Mouse (Mus musculus): ENCODE measurements around the gene Ankrd28.
"Not testable (repeated sequence)": the region's sequence is repeated elsewhere in the genome, so short reads cannot be mapped to it uniquely, and the experiment has no call there.

The Ankrd28 gene

DNA sequence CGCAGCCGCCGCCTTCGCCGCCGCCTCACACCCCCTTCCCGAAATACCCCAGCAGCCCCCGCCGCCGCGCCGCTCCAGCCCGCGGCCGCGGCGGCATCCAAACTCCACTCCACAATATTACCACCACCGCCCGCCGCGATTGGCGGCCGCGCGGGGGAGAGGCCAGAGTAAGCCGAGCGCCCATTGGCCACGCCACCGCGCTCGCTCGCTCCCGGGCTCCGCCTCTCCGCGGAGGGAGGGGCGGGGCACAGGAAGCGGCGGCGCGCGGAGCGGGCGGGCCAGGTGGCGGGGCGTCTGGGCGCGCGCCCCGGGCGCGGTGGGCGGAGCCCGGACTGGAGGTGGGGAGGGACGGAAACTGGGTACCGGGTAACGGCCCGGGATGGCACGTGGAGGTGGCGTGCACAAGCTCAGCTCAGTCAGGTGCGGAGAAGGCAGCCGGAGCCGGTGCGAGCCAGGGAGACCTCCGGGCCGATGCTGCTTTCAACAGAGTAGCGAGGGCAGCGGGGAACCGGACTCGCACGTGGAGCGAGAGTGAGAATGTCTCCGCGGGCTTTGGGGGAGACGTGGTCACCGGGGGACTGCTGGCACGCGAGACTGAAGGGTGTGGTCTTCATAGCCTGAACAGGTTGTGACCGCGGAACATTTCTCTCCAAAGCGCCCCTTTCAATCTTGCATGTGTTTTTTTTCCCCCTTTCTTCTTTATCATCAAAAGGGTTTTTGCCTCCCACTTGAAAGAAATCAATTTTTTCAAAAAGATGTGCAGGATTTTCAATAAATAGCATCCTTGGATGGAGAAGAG lies at the start of gene Ankrd28:
Gene Ankrd28 (minus strand): TSS at position 81 of the 799 bp plus-strand sequence.
- CTCF ChIA-PET: interaction anchor here (0.7 kb wide), 1 partner anchor 291 kb away, joined by 3 read pairs; no protein-coding TSS in a partner anchor

GRCm38 (mm10) chr14:31879456-31879855 lies 49.0 kb upstream of the Ankrd28 start:
- CTCF ChIA-PET: no interaction called here

DNA sequence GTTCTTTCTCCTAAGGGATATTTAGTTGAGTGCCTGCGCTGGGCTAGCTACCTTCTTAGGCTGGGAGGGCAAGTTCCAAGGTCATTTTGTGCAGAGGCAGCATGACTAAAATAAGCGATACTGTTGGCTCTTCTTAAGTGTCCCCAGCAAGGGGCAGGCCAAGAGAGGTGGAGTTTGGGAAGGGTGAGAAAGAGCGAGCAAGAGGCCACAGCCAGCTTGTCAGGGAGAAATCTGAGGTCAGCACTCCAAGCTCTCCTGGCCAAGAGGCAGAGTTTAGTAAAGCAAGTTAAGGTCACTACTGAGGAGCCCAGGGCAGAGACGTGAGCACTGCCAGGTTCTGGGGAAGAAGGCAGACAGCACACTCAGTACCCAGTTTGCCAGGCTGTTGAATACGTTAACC lies 41.7 kb upstream of the Ankrd28 start:
- CTCF ChIA-PET: no interaction called here

- CTCF ChIA-PET: no interaction called here
These were observed 40.0 kb upstream of the Ankrd28 start for GRCm38 (mm10) chr14:31870436-31870835.

DNA sequence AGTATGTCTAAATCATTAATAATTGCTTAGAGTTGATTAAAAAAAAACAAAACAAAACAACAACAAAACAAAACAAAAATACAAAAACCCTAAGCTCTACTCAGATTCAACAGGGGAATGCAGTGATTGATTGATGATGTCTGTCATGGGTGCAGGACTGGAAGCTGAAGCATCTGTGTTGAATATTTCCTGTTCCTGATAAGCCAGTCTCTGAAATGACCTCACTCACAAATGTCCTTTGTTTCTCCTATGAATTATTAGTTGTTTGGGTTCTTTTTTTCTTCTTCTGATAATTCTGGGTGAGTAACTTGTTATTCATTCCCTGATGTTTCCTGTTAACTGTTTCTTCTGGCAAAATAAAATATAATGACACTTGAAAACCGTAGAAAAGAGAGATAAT lies 38.1 kb upstream of the Ankrd28 start:
- CTCF ChIA-PET: no interaction called here

GRCm38 (mm10) chr14:31866366-31866765 lies 35.9 kb upstream of the Ankrd28 start:
- CTCF ChIA-PET: not testable (repeated sequence)

- CTCF ChIA-PET: no interaction called here
These were observed 28.2 kb upstream of the Ankrd28 start for GRCm38 (mm10) chr14:31858679-31859078.

DNA sequence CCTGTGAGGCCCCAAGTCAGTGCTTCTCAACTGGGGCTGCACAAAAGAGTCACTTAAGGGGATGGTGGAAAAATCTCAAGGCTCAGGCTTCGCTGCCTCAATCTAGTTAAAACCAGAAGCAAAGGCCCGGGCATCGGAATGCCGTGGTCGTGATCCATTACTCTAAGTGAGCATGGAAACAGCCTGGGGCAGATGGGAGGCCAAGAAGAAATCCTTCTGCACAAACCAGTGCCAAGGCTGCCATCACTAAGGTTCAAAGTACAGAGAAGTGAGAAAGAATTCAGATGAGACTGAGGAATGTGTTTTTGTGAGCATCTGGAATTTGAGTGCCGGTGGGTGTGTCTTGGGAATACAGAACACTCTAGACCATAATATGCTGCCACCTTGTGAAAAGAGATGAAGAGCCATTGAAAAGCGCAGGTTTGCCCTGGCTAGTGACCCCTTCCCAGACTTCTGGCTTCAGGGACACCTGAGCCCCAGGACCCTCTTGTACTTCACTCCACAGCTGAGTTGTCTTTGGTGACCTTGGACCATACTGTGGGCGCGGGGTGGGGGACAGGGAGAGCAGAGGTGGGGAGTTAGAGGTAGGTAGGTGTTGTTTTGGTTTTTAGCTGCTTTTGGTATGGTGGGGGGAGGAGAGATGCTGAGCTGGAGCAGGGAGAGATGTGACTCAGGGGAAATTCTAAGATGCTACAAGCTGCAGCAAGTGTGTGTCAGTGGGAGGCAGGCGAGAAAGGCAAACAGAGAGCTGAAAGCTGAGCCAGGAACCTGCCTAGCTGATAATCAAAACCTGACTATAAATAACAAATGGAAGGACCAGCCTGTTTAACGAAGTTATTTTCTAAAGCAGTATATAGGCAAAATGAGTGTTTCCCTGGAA lies 26.9 kb upstream of the Ankrd28 start:
- CTCF ChIA-PET: no interaction called here

GRCm38 (mm10) chr14:31856007-31856406 lies 25.6 kb upstream of the Ankrd28 start:
- CTCF ChIA-PET: interaction anchor here (0.6 kb wide), 1 partner anchor 41 kb away, joined by 31 read pairs; no protein-coding TSS in a partner anchor

DNA sequence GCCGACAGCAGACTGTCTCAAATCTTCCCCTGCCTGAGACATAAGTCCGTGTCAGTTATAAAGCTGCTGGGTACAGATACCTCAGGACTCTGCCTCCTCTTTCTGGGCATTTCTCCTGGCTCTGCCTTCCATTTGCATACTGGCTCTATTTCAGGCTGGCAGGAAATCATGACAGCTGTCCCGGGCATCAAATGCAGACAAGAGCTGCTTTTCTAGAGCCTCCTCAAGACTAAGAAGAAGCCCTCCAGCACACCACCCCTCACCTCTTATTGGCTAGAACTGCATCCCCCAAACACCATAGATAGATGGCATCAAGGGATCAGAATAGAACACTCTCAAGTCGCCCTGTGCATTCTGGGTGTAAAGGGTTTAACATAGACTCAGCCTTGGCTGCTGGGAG lies 24.2 kb upstream of the Ankrd28 start:
- CTCF ChIA-PET: no interaction called here

DNA sequence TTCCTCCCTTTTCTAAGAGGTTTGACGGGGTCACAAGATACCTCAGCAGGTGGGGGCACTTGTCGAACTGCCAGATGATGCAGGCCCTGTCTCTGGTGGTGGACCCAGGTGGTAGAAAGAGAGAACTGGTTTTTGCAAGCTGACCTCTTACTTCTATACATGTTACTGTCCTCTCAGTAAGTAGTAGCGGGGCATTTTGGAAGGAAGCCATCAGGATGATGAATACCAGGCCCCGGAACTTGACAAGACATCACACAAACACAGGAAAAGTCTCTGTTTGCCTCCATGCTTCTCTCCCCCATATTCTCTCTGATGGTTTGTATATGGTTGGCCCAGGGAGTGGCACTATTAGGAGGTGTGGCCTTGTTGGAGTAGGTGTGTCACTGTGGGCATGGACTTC lies 13.1 kb upstream of the Ankrd28 start:
- CTCF ChIA-PET: no interaction called here

- CTCF ChIA-PET: no interaction called here
These were observed 1.6 kb upstream of the Ankrd28 start for GRCm38 (mm10) chr14:31832022-31832421.

DNA sequence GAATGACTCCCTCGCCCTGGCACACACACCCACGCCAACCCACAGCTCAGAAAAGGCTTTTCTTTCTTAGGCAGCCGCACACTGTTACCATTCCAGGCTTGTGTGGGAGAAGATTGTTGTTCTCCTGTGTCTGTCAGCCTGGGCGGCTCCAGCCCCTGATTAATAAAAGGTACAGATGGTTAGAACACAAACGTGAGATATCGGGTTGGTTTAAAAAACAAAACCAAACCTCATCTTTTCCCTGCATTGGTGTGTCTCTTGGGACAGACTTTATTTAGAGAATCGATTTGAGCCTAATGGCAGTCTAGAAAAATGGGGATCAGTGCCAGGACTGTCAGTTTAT lies 890 bp upstream of the Ankrd28 start:
- CTCF ChIA-PET: interaction anchor here (0.7 kb wide), 1 partner anchor 290 kb away, joined by 3 read pairs; no protein-coding TSS in a partner anchor

GRCm38 (mm10) chr14:31829761-31830562 lies 489 bp downstream of the Ankrd28 start:
- CTCF ChIA-PET: no interaction called here

DNA sequence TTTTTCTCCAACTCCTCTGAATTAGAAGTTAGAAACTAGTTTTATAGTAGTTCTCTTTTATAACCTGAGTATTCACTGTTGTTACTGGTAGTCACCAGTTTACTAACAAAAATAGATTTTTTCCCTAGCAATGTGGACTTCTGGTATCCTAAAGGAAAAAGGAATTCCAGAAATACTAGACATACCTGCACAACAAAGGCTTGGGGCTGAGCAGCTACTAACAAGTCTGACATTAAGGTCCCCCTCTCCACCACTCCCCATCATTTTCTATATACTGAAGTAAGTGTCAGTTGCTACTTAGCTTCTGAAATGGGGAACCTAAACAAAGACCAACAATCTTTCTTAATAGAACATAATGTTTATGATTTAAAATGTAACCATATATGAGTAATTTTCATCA lies 3.2 kb downstream of the Ankrd28 start:
- CTCF ChIA-PET: interaction anchor here (0.6 kb wide), 1 partner anchor 198 kb away, joined by 5 read pairs; no protein-coding TSS in a partner anchor

DNA sequence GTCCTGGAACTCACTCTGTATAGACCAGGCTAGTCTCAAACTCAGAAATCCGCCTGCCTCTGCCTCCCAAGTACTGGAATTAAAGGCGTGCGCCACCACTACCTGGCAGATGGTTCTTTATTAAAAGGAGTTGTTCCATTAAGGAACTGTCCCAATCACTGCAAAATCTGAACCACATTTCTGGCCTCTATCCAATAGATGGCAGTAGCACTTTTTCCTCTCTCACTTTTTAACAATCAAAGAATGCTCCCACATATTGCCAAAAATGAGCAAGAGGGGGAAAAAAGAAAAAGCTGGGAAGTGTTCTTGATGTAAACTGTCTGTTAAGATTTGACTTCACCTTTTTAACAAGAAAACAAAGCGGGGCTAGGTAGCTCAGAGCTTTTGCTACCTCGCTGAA lies 20.5 kb downstream of the Ankrd28 start:
- CTCF ChIA-PET: interaction anchor here (0.6 kb wide), 1 partner anchor 38 kb away, joined by 3 read pairs; no protein-coding TSS in a partner anchor

GRCm38 (mm10) chr14:31803791-31804190 lies 26.7 kb downstream of the Ankrd28 start:
- CTCF ChIA-PET: interaction anchor here (0.7 kb wide), 1 partner anchor 617 kb away, joined by 3 read pairs; no protein-coding TSS in a partner anchor

- CTCF ChIA-PET: interaction anchor here (0.6 to 0.7 kb wide), 2 partner anchors 25 to 159 kb away, joined by 3 to 8 read pairs; no protein-coding TSS in a partner anchor
These were observed 29.5 kb downstream of the Ankrd28 start for GRCm38 (mm10) chr14:31800976-31801375.

- CTCF ChIA-PET: no interaction called here
These were observed 30.0 kb downstream of the Ankrd28 start for GRCm38 (mm10) chr14:31800446-31800845.

DNA sequence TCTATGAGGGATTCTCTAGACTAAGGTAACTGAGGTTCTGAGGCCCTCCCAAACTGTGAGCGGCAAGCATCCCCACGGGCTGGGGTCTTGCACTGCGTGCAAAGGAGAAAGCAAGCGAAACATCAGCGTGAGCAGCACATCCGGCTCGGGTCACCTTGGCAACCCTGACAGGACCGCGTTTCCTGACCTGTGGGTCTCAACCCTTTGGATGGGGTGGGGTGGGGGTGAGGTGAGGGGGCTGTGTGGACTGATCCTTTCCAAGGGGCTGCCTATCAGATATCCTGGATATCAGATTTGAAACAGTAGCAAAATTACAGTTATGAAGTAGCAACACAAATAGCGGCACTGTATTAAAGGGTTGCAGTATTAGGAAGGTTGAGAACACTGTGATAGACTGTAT lies 31.5 kb downstream of the Ankrd28 start:
- CTCF ChIA-PET: no interaction called here

DNA sequence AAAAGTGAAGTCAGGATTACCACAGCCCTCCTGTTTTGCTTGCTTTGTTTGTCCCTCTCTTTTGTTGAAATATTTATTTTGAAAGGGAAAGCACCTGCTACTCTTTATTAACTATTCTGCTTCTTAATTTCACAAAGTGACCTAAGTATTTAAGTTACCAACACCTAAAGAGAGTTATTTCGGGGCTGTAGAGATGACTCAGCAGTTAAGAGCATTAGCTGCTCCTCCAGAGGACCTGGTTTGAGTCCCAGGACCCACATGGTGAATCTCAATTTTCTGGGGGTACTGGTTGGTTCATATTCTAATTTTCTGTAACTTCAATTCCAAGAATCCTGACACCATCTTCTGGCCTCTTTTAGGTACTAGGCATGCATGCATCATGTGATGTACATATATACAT lies 34.9 kb downstream of the Ankrd28 start:
- CTCF ChIA-PET: interaction anchor here (0.5 kb wide), 1 partner anchor 139 kb away, joined by 6 read pairs; no protein-coding TSS in a partner anchor

- CTCF ChIA-PET: interaction anchor here (1.1 kb wide), 2 partner anchors 135 to 139 kb away, joined by 3 to 4 read pairs; no protein-coding TSS in a partner anchor
These were observed 35.7 kb downstream of the Ankrd28 start for GRCm38 (mm10) chr14:31794776-31795126.

Data from spleen, embryonic (tissue).